In genomic region chr14:117519574-117519973, GRCm38 (mm10) we compare ENCODE assay signal across 10 mouse cellular contexts.
DNase-seq lines count a peak whose midpoint lies in the region; ATAC-seq and TF ChIP-seq lines count a peak whose summit lies in the region.
"Had no signal": no experiment of that assay in that cellular context is flagged by ENCODE, and none has a peak within 500 bp of the region (broad histone marks: within the 10 kb centered on the region; RNA-seq: fewer than 3 reads in every experiment).

No protein-coding gene starts in this region.

- no peaks in the 10 kb centered on the region for H3K4me1 ChIP-seq in liver, postnatal 0 days (ENCODE audit: insufficient read depth)

- no peak overlapping the region for H3K27ac ChIP-seq in liver, postnatal 0 days (ENCODE audit: low read depth)
- H3K27ac ChIP-seq: heart, embryonic 15.5 days; macrophage had no signal

- no peak for TF ChIP-seq CTCF in liver, postnatal 0 days (IDR thresholded peaks at IDR 0.05; ENCODE audit: low read depth)

- H3K36me3 ChIP-seq in liver, postnatal 0 days (replicated peaks; ENCODE audit: insufficient read depth, low read length) = no peaks in the 10 kb centered on the region
- H3K36me3 ChIP-seq: heart, embryonic 15.5 days had no signal

- no peak overlapping the region for H3K4me2 ChIP-seq in liver, postnatal 0 days (ENCODE audit: low read depth, low read length)
- H3K4me2 ChIP-seq: heart, embryonic 15.5 days had no signal

- no peak overlapping the region for H3K4me3 ChIP-seq in liver, postnatal 0 days (ENCODE audit: low read depth, low read length)
- H3K4me3 ChIP-seq: heart, embryonic 15.5 days had no signal

- no peak for TF ChIP-seq EP300 in liver, postnatal 0 days (IDR thresholded peaks at IDR 0.05; ENCODE audit: low read depth)

- H3K9me3 ChIP-seq in liver, postnatal 0 days (ENCODE audit: low read length) = no peaks in the 10 kb centered on the region
- H3K9me3 ChIP-seq: heart, embryonic 15.5 days had no signal

- ATAC-seq in CD4-positive, CD25-positive, alpha-beta regulatory T cell, adult 4 months = no peak
- no peak for ATAC-seq in liver, postnatal 0 days

- no peaks in the 10 kb centered on the region for H3K27me3 ChIP-seq in liver, postnatal 0 days (ENCODE audit: insufficient read depth, low read length)
- H3K27me3 ChIP-seq: heart, embryonic 15.5 days had no signal

- 65% methylated on average over 8 of the region's 8 CpGs for WGBS in liver, postnatal 0 days (ENCODE audit: insufficient replicate concordance)

- no peak overlapping the region for H3K9ac ChIP-seq in liver, postnatal 0 days (replicated peaks)
- H3K9ac ChIP-seq: heart, embryonic 15.5 days had no signal

- peak; percentile 3 to 8 for DNase-seq in cerebellum, postnatal 14 days
- DNase-seq in cerebellum, adult 11-12 months = no peak
- peak; percentile 1 for DNase-seq in ovary, adult 18-20 months (ENCODE audit: low spot score)
- DNase-seq in ovary, postnatal 10 days (ENCODE audit: low spot score) = no peak
- DNase-seq in layer of hippocampus, postnatal 36 days = peak; percentile 10 to 20
- DNase-seq in right cerebral cortex, postnatal 4 days = peak; percentile 1
- no peak for DNase-seq in liver, postnatal 0 days

Comparison
In these comparisons a context has a peak if more than half of its experiments do, and no peak if none do; other contexts are left out.
1. DNase-seq: peak in cerebellum, postnatal 14 days (2 of 2), ovary, adult 18-20 months (single experiment), layer of hippocampus, postnatal 36 days (2 of 2) and right cerebral cortex, postnatal 4 days (single experiment); none in cerebellum, adult 11-12 months (single experiment), ovary, postnatal 10 days (single experiment) and liver, postnatal 0 days (single experiment).